In genomic region chr10:99827476-99827875, GRCm38 (mm10) we compare ENCODE assay signal across 25 mouse cellular contexts.
"Had no signal": no experiment of that assay in that cellular context is flagged by ENCODE, and none has a peak within 500 bp of the region (broad histone marks: within the 10 kb centered on the region; RNA-seq: fewer than 3 reads in every experiment).

No protein-coding gene starts in this region.

- H3K4me1 ChIP-seq: heart, embryonic 10.5 days; heart, embryonic 12.5 days; hindbrain, embryonic 13.5 days; hindbrain, embryonic 15.5 days; kidney, embryonic 15.5 days; limb, embryonic 10.5 days; limb, embryonic 12.5 days; liver, embryonic 12.5 days had no signal

- DNase-seq: gastrocnemius, postnatal 14 days; gastrocnemius, postnatal 36 days; heart, adult 18-20 months; heart, postnatal 10 days; heart, postnatal 36 days; kidney, adult 11 months; kidney, adult 2 months; kidney, adult 9 months; kidney, postnatal 14 days; kidney, postnatal 36 days; layer of hippocampus, adult 9-11 months; layer of hippocampus, postnatal 36 days; liver had no signal

- H3K4me2 ChIP-seq: heart, embryonic 12.5 days; hindbrain, embryonic 13.5 days; hindbrain, embryonic 15.5 days; kidney, embryonic 15.5 days; limb, embryonic 12.5 days; liver, embryonic 12.5 days had no signal

- H3K9ac ChIP-seq: heart, embryonic 12.5 days; hindbrain, embryonic 13.5 days; hindbrain, embryonic 15.5 days; kidney, embryonic 15.5 days; limb, embryonic 12.5 days; liver, embryonic 12.5 days; liver, embryonic 14.5 days had no signal

- H3K9me3 ChIP-seq: heart, embryonic 10.5 days; heart, embryonic 12.5 days; hindbrain, embryonic 13.5 days; hindbrain, embryonic 15.5 days; kidney, embryonic 15.5 days; limb, embryonic 10.5 days; limb, embryonic 12.5 days; liver, embryonic 12.5 days had no signal

- H3K27me3 ChIP-seq: heart, embryonic 12.5 days; hindbrain, embryonic 13.5 days; hindbrain, embryonic 15.5 days; kidney, embryonic 15.5 days; limb, embryonic 12.5 days; liver, embryonic 12.5 days had no signal

- H3K27ac ChIP-seq: heart, embryonic 10.5 days; hindbrain, embryonic 13.5 days; hindbrain, embryonic 15.5 days; hindbrain, postnatal 0 days; kidney, embryonic 15.5 days; kidney, postnatal 0 days; limb, embryonic 10.5 days; limb, embryonic 12.5 days; liver, embryonic 12.5 days; liver, embryonic 14.5 days had no signal

- H3K36me3 ChIP-seq: heart, embryonic 10.5 days; heart, embryonic 12.5 days; hindbrain, embryonic 13.5 days; hindbrain, embryonic 15.5 days; kidney, embryonic 15.5 days; limb, embryonic 10.5 days; limb, embryonic 12.5 days; liver, embryonic 12.5 days had no signal

- H3K4me3 ChIP-seq: heart, embryonic 10.5 days; heart, embryonic 12.5 days; hindbrain, embryonic 13.5 days; hindbrain, embryonic 15.5 days; kidney, embryonic 15.5 days; limb, embryonic 10.5 days; limb, embryonic 12.5 days; liver, embryonic 12.5 days had no signal

- ATAC-seq: hindbrain, postnatal 0 days; intestine, embryonic 16.5 days; liver, embryonic 12.5 days had no signal
